Mouse (Mus musculus) thymus, postnatal 4 days (tissue): Measurements from ENCODE around the gene Ska3.
"Not testable (repeated sequence)": the region's sequence is repeated elsewhere in the genome, so short reads cannot be mapped to it uniquely, and the experiment has no call there.

Source experiments
- DNase-seq: peaks from one replicate; pipeline ENCODE4 v3.0.0; 2021

The Ska3 gene

GRCm38 (mm10) chr14:57825788-57826751 lies at the start of gene Ska3, which contains the start of gene Mrpl57:
Gene Ska3, minus strand, starts transcription at chr14:57826185.
Gene Mrpl57, plus strand, starts transcription at chr14:57826234.
- DNase-seq: peak; percentile 95

GRCm38 (mm10) chr14:57866676-57867276 lies 40.8 kb upstream of the Ska3 start:
- no peak for DNase-seq

- DNase-seq: no peak
Observed at GRCm38 (mm10) chr14:57865256-57865655, 39.3 kb upstream of the Ska3 start.

GRCm38 (mm10) chr14:57863129-57863528 lies 37.1 kb upstream of the Ska3 start:
- no peak for DNase-seq

GRCm38 (mm10) chr14:57861987-57862412 lies 36.0 kb upstream of the Ska3 start:
- no peak for DNase-seq

- no peak for DNase-seq
Observed at GRCm38 (mm10) chr14:57859520-57859919, 33.5 kb upstream of the Ska3 start.

- DNase-seq: no peak
Observed at GRCm38 (mm10) chr14:57858601-57859000, 32.6 kb upstream of the Ska3 start.

GRCm38 (mm10) chr14:57856037-57856436 lies 30.1 kb upstream of the Ska3 start:
- DNase-seq: not testable (repeated sequence)

GRCm38 (mm10) chr14:57852961-57853360 lies 27.0 kb upstream of the Ska3 start:
- DNase-seq: no peak

GRCm38 (mm10) chr14:57850330-57850729 lies 24.3 kb upstream of the Ska3 start:
- DNase-seq: no peak

GRCm38 (mm10) chr14:57848646-57849045 lies 22.7 kb upstream of the Ska3 start:
- no peak for DNase-seq

GRCm38 (mm10) chr14:57848061-57848460 lies 22.1 kb upstream of the Ska3 start:
- not testable (repeated sequence) for DNase-seq

GRCm38 (mm10) chr14:57844535-57844934 lies 18.6 kb upstream of the Ska3 start:
- DNase-seq: no peak

GRCm38 (mm10) chr14:57835157-57835556 lies 9.2 kb upstream of the Ska3 start:
- DNase-seq: no peak

GRCm38 (mm10) chr14:57833526-57833925 lies 7.5 kb upstream of the Ska3 start:
- DNase-seq: no peak

GRCm38 (mm10) chr14:57827284-57827683 lies 1.3 kb upstream of the Ska3 start:
- DNase-seq: no peak

GRCm38 (mm10) chr14:57820839-57821238 lies 5.1 kb downstream of the Ska3 start:
- DNase-seq: no peak

- no peak for DNase-seq
Observed at GRCm38 (mm10) chr14:57811844-57812243, 14.1 kb downstream of the Ska3 start.

- DNase-seq: no peak
Observed at GRCm38 (mm10) chr14:57810886-57811285, 15.1 kb downstream of the Ska3 start.

- DNase-seq: peak; percentile 57
Observed at GRCm38 (mm10) chr14:57808558-57808957, 17.4 kb downstream of the Ska3 start.

GRCm38 (mm10) chr14:57803731-57804130 lies 22.3 kb downstream of the Ska3 start:
- no peak for DNase-seq

GRCm38 (mm10) chr14:57797991-57798931 lies 27.7 kb downstream of the Ska3 start, which contains the start of gene Sap18:
Gene Sap18, plus strand, starts transcription at chr14:57798180.
- peak; percentile 97 for DNase-seq

GRCm38 (mm10) chr14:57797551-57797950 lies 28.4 kb downstream of the Ska3 start:
- DNase-seq: peak; percentile 35
